8 mouse cellular contexts compared by ENCODE assay signal in the genomic region with DNA sequence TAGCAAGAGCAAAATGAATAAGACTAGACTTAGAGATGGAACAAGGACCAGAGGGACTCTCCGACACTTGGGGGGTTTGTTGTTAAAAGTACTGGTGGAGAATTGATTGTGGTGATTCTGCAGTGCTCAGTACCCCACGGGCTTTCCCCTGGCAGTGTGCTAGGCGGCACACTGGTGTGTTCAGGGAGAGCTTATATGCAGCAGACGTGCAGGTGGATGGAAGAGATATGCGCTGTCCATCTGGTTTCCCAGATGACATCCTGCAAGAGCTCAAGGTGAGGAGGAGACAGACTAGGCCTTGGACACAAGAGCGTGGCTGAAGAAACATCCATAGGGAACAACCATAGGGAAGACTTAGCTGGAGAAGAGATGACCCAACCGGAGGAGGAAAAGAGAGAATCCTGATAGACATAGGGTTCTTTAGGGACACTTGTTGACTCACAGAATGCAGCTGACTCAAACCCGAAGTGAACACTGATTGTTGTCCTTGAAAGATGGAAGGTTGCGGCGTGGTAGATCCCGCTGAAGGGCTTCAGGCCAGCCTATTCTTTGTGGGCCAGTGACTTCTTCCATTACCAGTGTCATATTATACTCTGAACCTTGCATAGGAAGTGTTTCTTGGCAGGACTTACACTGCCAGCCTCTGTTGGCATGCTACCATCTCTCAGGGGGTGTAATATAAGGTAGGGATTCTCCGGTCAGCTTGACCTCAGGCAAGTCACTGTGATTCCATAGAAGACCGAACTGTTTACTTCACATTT. TPM values are rescaled to one million over a fixed set of nuclear protein-coding genes. Genes with fewer than 3 reads are reported as not detected.
DNase-seq lines count a peak whose midpoint lies in the region; ATAC-seq lines count a peak whose summit lies in the region.

No protein-coding gene starts in this region.

- H3K36me3 ChIP-seq in forebrain, embryonic 10.5 days (replicated peaks) = peaks cover 26% of the 10 kb centered on the region
- peaks cover 12% of the 10 kb centered on the region; the same call in 1 of the 2 replicates for H3K36me3 ChIP-seq in limb, embryonic 11.5 days (ENCODE audit: control insufficient read depth, insufficient read depth, low read length)
- peaks cover 18% of the 10 kb centered on the region for H3K36me3 ChIP-seq in midbrain, embryonic 16.5 days (ENCODE audit: control insufficient read depth, insufficient read depth, low read length)

- peak overlapping the region; percentile 94 for H3K4me2 ChIP-seq in limb, embryonic 11.5 days (ENCODE audit: low read depth, severe bottlenecking)
- H3K4me2 ChIP-seq in midbrain, embryonic 16.5 days (ENCODE audit: low read length) = peak overlapping the region; percentile 78

- no peaks in the 10 kb centered on the region for H3K9me3 ChIP-seq in forebrain, embryonic 10.5 days
- H3K9me3 ChIP-seq in limb, embryonic 11.5 days (ENCODE audit: control insufficient read depth, low read length) = no peaks in the 10 kb centered on the region
- H3K9me3 ChIP-seq in midbrain, embryonic 16.5 days (replicated peaks; ENCODE audit: control insufficient read depth, low read length, poor library complexity, severe bottlenecking) = no peaks in the 10 kb centered on the region

- intact Hi-C loops in heart, postnatal 10 days (cut with DNase I) = no loop called here

- H3K27ac ChIP-seq in forebrain, embryonic 10.5 days = peak overlapping the region; percentile 97
- no peak overlapping the region for H3K27ac ChIP-seq in limb, embryonic 11.5 days (replicated peaks; ENCODE audit: low read depth, low read length)
- H3K27ac ChIP-seq in midbrain, embryonic 16.5 days (ENCODE audit: low read length) = peak overlapping the region; percentile 92

- ATAC-seq in limb, embryonic 11.5 days (ENCODE audit: insufficient number of reproducible peaks, low FRiP score, low TSS enrichment, low read depth) = no peak
- peak; percentile 43 for ATAC-seq in midbrain, embryonic 16.5 days

- H3K9ac ChIP-seq in limb, embryonic 11.5 days (ENCODE audit: low read length) = peak overlapping the region; percentile 82
- H3K9ac ChIP-seq in midbrain, embryonic 16.5 days (ENCODE audit: low read depth, low read length) = peak overlapping the region; percentile 92

- H3K27me3 ChIP-seq in forebrain, embryonic 10.5 days (ENCODE audit: poor library complexity, severe bottlenecking) = no peaks in the 10 kb centered on the region; the same call in none of the 2 replicates
- H3K27me3 ChIP-seq in limb, embryonic 11.5 days (ENCODE audit: control insufficient read depth, insufficient read depth, low read length) = no peaks in the 10 kb centered on the region
- no peaks in the 10 kb centered on the region for H3K27me3 ChIP-seq in midbrain, embryonic 16.5 days (ENCODE audit: control insufficient read depth, insufficient read depth, low read depth, low read length)

- peak overlapping the region; percentile 85 for H3K4me3 ChIP-seq in forebrain, embryonic 10.5 days
- H3K4me3 ChIP-seq in limb, embryonic 11.5 days (ENCODE audit: low read depth, low read length) = peak overlapping the region; percentile 66
- peak overlapping the region; percentile 74 for H3K4me3 ChIP-seq in midbrain, embryonic 16.5 days (ENCODE audit: low read depth, low read length)

- peak; percentile 42 to 51 for DNase-seq in heart, adult 9 months (ENCODE audit: low spot score in 2 of 2)
- no peak for DNase-seq in heart, postnatal 10 days
- peak; percentile 55 for DNase-seq in adrenal gland, postnatal 14 days
- no peak for DNase-seq in forebrain, embryonic 10.5 days (ENCODE audit: extremely low spot score, low spot score)
- DNase-seq in limb, embryonic 11.5 days (ENCODE audit: low spot score) = no peak
- DNase-seq in natural killer cell, adult 2 months (ENCODE audit: low spot score in 2 of 2) = no peak
- DNase-seq in right cerebral cortex, postnatal 25 days = no peak

- 82% methylated on average over 13 of the region's 13 CpGs for WGBS in forebrain, embryonic 10.5 days
- 83% methylated on average over 13 of the region's 13 CpGs for WGBS in limb, embryonic 11.5 days
- WGBS in midbrain, embryonic 16.5 days = 78% methylated on average over 13 of the region's 13 CpGs

- peaks cover 28% of the 10 kb centered on the region for H3K4me1 ChIP-seq in forebrain, embryonic 10.5 days
- H3K4me1 ChIP-seq in limb, embryonic 11.5 days (ENCODE audit: control insufficient read depth, insufficient read depth, low read length) = peaks cover 9% of the 10 kb centered on the region; the same call in 1 of the 2 replicates
- H3K4me1 ChIP-seq in midbrain, embryonic 16.5 days (ENCODE audit: control insufficient read depth, insufficient read depth, low read length) = peaks cover 14% of the 10 kb centered on the region

RNA-seq across cellular contexts. Expression of gene Tnnc1, which starts 0.9 kb away (rescaled TPM):
- total RNA-seq in heart, postnatal 10 days (2021) = 1,000 to 10,000 TPM; 5,439 to 5,458 TPM
- 0.67 and 1.3 TPM in 2 replicates for total RNA-seq in adrenal gland, postnatal 14 days (2021)
- 0.67 and 0.84 TPM in 2 replicates for polyA plus RNA-seq in forebrain, embryonic 10.5 days (2016; fragmentation: Nextera tagmentation; extraction: Ambion mirVana)
- 16.6 and 18.7 TPM in 2 replicates for polyA plus RNA-seq in limb, embryonic 11.5 days (2014; fragmentation: Nextera tagmentation; extraction: Ambion mirVana)
- polyA plus RNA-seq in midbrain, embryonic 16.5 days (2015; fragmentation: Nextera tagmentation; extraction: Ambion mirVana) = 2.4 and 3.3 TPM in 2 replicates

RNA-seq across cellular contexts. Expression of gene Nisch, which starts 9.5 kb away (rescaled TPM):
- total RNA-seq in heart, postnatal 10 days (2021) = 100 to 1,000 TPM; 234 to 236 TPM
- 269 and 295 TPM in 2 replicates for total RNA-seq in adrenal gland, postnatal 14 days (2021)
- 401 and 402 TPM in 2 replicates for polyA plus RNA-seq in forebrain, embryonic 10.5 days (2016; fragmentation: Nextera tagmentation; extraction: Ambion mirVana)
- 346 and 377 TPM in 2 replicates for polyA plus RNA-seq in limb, embryonic 11.5 days (2014; fragmentation: Nextera tagmentation; extraction: Ambion mirVana)
- 354 and 388 TPM in 2 replicates for polyA plus RNA-seq in midbrain, embryonic 16.5 days (2015; fragmentation: Nextera tagmentation; extraction: Ambion mirVana)

RNA-seq across cellular contexts. Expression of gene Sema3g, which starts 10.4 kb away (rescaled TPM):
- 10 to 100 TPM; 15.1 to 16.9 TPM for total RNA-seq in heart, postnatal 10 days (2021)
- total RNA-seq in adrenal gland, postnatal 14 days (2021) = 10.9 and 13.9 TPM in 2 replicates
- polyA plus RNA-seq in forebrain, embryonic 10.5 days (2016; fragmentation: Nextera tagmentation; extraction: Ambion mirVana) = 0.61 and 0.66 TPM in 2 replicates
- 0.09 and 0.20 TPM in 2 replicates for polyA plus RNA-seq in limb, embryonic 11.5 days (2014; fragmentation: Nextera tagmentation; extraction: Ambion mirVana)
- polyA plus RNA-seq in midbrain, embryonic 16.5 days (2015; fragmentation: Nextera tagmentation; extraction: Ambion mirVana) = 0.46 and 0.61 TPM in 2 replicates

RNA-seq across cellular contexts. Expression of gene Stab1, which starts 38.8 kb away (rescaled TPM):
- total RNA-seq in heart, postnatal 10 days (2021) = 10 to 100 TPM; 77.3 to 78.9 TPM
- 74.4 and 78.6 TPM in 2 replicates for total RNA-seq in adrenal gland, postnatal 14 days (2021)
- 20.7 and 21.6 TPM in 2 replicates for polyA plus RNA-seq in forebrain, embryonic 10.5 days (2016; fragmentation: Nextera tagmentation; extraction: Ambion mirVana)
- 15.5 and 15.7 TPM in 2 replicates for polyA plus RNA-seq in limb, embryonic 11.5 days (2014; fragmentation: Nextera tagmentation; extraction: Ambion mirVana)
- polyA plus RNA-seq in midbrain, embryonic 16.5 days (2015; fragmentation: Nextera tagmentation; extraction: Ambion mirVana) = 11.2 and 15.4 TPM in 2 replicates

RNA-seq across cellular contexts. Expression of gene Phf7, which starts 43.9 kb away (rescaled TPM):
- 1 to 10 TPM; 5.2 to 6.0 TPM for total RNA-seq in heart, postnatal 10 days (2021)
- total RNA-seq in adrenal gland, postnatal 14 days (2021) = 6.8 and 9.6 TPM in 2 replicates
- 14.0 and 16.4 TPM in 2 replicates for polyA plus RNA-seq in forebrain, embryonic 10.5 days (2016; fragmentation: Nextera tagmentation; extraction: Ambion mirVana)
- 12.7 and 13.5 TPM in 2 replicates for polyA plus RNA-seq in limb, embryonic 11.5 days (2014; fragmentation: Nextera tagmentation; extraction: Ambion mirVana)
- 10.2 and 10.8 TPM in 2 replicates for polyA plus RNA-seq in midbrain, embryonic 16.5 days (2015; fragmentation: Nextera tagmentation; extraction: Ambion mirVana)

Comparison
In these comparisons a context has a peak if more than half of its experiments do, and no peak if none do; other contexts are left out.
1. DNase-seq: peak in heart, adult 9 months (2 of 2) and adrenal gland, postnatal 14 days (single experiment); none in heart, postnatal 10 days (0 of 2), forebrain, embryonic 10.5 days (single experiment), limb, embryonic 11.5 days (single experiment), natural killer cell, adult 2 months (0 of 2) and right cerebral cortex, postnatal 25 days (single experiment).
2. Peak in every context shown above with its lines, with median percentiles within 50 percentile points of each other: H3K4me3 ChIP-seq.